23 mouse cellular contexts compared by ENCODE assay signal in the genomic region with DNA sequence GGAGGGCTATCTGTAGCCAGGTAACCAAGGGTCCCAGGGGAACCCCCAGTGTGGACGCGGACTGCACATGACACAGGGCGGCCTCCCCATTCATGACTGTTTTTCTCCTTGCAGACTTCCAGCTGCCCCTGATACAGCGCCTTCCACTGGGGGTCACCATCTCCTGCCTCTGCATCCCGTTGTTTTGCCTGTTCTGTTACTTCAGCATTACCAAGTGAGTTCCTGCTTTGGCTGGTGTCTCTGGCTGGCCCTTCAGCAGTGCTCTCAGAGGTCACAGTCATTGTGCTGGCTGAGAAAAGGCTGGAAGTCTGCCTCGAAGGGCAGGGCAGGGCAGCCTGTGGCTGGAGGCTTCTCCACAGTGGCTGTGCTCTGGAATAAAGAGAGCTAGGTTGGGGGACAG. TPM values are rescaled to one million over a fixed set of nuclear protein-coding genes. Genes with fewer than 3 reads are reported as not detected.
A peak's percentile ranks its signal among the peaks of the same experiment; 100 is the strongest.
DNase-seq lines count a peak whose midpoint lies in the region; ATAC-seq and TF ChIP-seq lines count a peak whose summit lies in the region.
"Had no signal": no experiment of that assay in that cellular context is flagged by ENCODE, and none has a peak within 500 bp of the region (broad histone marks: within the 10 kb centered on the region; RNA-seq: fewer than 3 reads in every experiment).

No protein-coding gene starts in this region.

- TF ChIP-seq CTCF in liver, adult 2 months (IDR thresholded peaks at IDR 0.05; ENCODE audit: low read depth, low read length) = 0 out of 2 replicates have a peak, but pooled peaks have one; percentile 11

- no peaks in the 10 kb centered on the region for H3K79me2 ChIP-seq in liver, adult 2 months (ENCODE audit: control insufficient read depth, insufficient read depth, low read length)

- H3K27ac ChIP-seq in heart, embryonic 12.5 days (ENCODE audit: poor library complexity, severe bottlenecking) = no peak overlapping the region
- H3K27ac ChIP-seq in liver, adult 2 months (replicated peaks; ENCODE audit: insufficient read depth, low read depth, low read length) = peak overlapping the region; percentile 8
- H3K27ac ChIP-seq in liver, embryonic 11.5 days (ENCODE audit: low read depth, low read length) = no peak overlapping the region
- H3K27ac ChIP-seq in midbrain, embryonic 14.5 days (replicated peaks; ENCODE audit: low read depth, low read length) = peak overlapping the region; percentile 58
- no peak overlapping the region for H3K27ac ChIP-seq in midbrain, embryonic 11.5 days (ENCODE audit: low read depth, low read length)
- H3K27ac ChIP-seq in stomach, embryonic 16.5 days (ENCODE audit: low read length) = no peak overlapping the region
- H3K27ac ChIP-seq: embryonic facial prominence, embryonic 15.5 days; hindbrain, postnatal 0 days; left cerebral cortex, adult 2 months had no signal

- no peak for TF ChIP-seq POLR2A in liver, adult 2 months (IDR thresholded peaks at IDR 0.05; ENCODE audit: extremely low read depth, insufficient read depth, low read length)

- H3K9me3 ChIP-seq in heart, embryonic 12.5 days (replicated peaks) = no peaks in the 10 kb centered on the region
- H3K9me3 ChIP-seq in liver, embryonic 11.5 days (ENCODE audit: control insufficient read depth, low read length) = no peaks in the 10 kb centered on the region
- H3K9me3 ChIP-seq in midbrain, embryonic 14.5 days (ENCODE audit: control insufficient read depth, low read length) = no peaks in the 10 kb centered on the region
- H3K9me3 ChIP-seq in midbrain, embryonic 11.5 days (ENCODE audit: control insufficient read depth, low read length) = no peaks in the 10 kb centered on the region
- H3K9me3 ChIP-seq in stomach, embryonic 16.5 days (replicated peaks; ENCODE audit: control insufficient read depth, low read length) = no peaks in the 10 kb centered on the region
- H3K9me3 ChIP-seq: embryonic facial prominence, embryonic 15.5 days; G1E had no signal

- no peak overlapping the region for H3K4me3 ChIP-seq in heart, embryonic 12.5 days
- no peak overlapping the region for H3K4me3 ChIP-seq in liver, adult 2 months (ENCODE audit: insufficient read depth, low read depth, low read length)
- H3K4me3 ChIP-seq in liver, embryonic 11.5 days (ENCODE audit: low read depth, low read length) = no peak overlapping the region
- H3K4me3 ChIP-seq in midbrain, embryonic 14.5 days (replicated peaks; ENCODE audit: low read depth, low read length) = no peak overlapping the region
- no peak overlapping the region for H3K4me3 ChIP-seq in midbrain, embryonic 11.5 days (ENCODE audit: low read depth, low read length)
- H3K4me3 ChIP-seq in stomach, embryonic 16.5 days (replicated peaks; ENCODE audit: low read length) = no peak overlapping the region
- H3K4me3 ChIP-seq: embryonic facial prominence, embryonic 15.5 days; left cerebral cortex, adult 2 months had no signal

- peaks cover 13% of the 10 kb centered on the region for H3K4me1 ChIP-seq in heart, embryonic 12.5 days (replicated peaks)
- H3K4me1 ChIP-seq in liver, adult 2 months (ENCODE audit: control insufficient read depth, insufficient read depth, low read length) = peaks cover 13% of the 10 kb centered on the region
- peaks cover under 1% of the 10 kb centered on the region; the same call in 1 of the 2 replicates for H3K4me1 ChIP-seq in liver, embryonic 11.5 days (replicated peaks; ENCODE audit: control insufficient read depth, insufficient read depth, low read length)
- H3K4me1 ChIP-seq in midbrain, embryonic 14.5 days (ENCODE audit: control insufficient read depth, insufficient read depth, low read length) = peaks cover 6% of the 10 kb centered on the region; the same call in 1 of the 2 replicates
- H3K4me1 ChIP-seq in midbrain, embryonic 11.5 days (ENCODE audit: control insufficient read depth, insufficient read depth, low read length) = no peaks in the 10 kb centered on the region; the same call in 1 of the 2 replicates
- H3K4me1 ChIP-seq in stomach, embryonic 16.5 days (ENCODE audit: control insufficient read depth, insufficient read depth, low read length) = peaks cover 26% of the 10 kb centered on the region

- H3K36me3 ChIP-seq in heart, embryonic 12.5 days = no peaks in the 10 kb centered on the region
- H3K36me3 ChIP-seq in liver, adult 2 months (ENCODE audit: control insufficient read depth, insufficient read depth, low read length) = peaks cover 28% of the 10 kb centered on the region
- no peaks in the 10 kb centered on the region; the same call in 1 of the 2 replicates for H3K36me3 ChIP-seq in liver, embryonic 11.5 days (ENCODE audit: control insufficient read depth, insufficient read depth, low read length)
- no peaks in the 10 kb centered on the region for H3K36me3 ChIP-seq in midbrain, embryonic 14.5 days (ENCODE audit: control insufficient read depth, insufficient read depth, low read length)
- H3K36me3 ChIP-seq in midbrain, embryonic 11.5 days (ENCODE audit: control insufficient read depth, insufficient read depth, low read length) = no peaks in the 10 kb centered on the region
- peaks cover 9% of the 10 kb centered on the region; the same call in 1 of the 2 replicates for H3K36me3 ChIP-seq in stomach, embryonic 16.5 days (ENCODE audit: control insufficient read depth, insufficient read depth, low read length)
- H3K36me3 ChIP-seq: embryonic facial prominence, embryonic 15.5 days had no signal

- H3K9ac ChIP-seq in heart, embryonic 12.5 days = no peak overlapping the region
- H3K9ac ChIP-seq in liver, adult 2 months (ENCODE audit: low read depth, low read length) = no peak overlapping the region
- H3K9ac ChIP-seq in liver, embryonic 11.5 days (ENCODE audit: low read depth, low read length) = no peak overlapping the region
- no peak overlapping the region for H3K9ac ChIP-seq in midbrain, embryonic 14.5 days (replicated peaks; ENCODE audit: low read length)
- no peak overlapping the region for H3K9ac ChIP-seq in midbrain, embryonic 11.5 days (ENCODE audit: low read length)
- H3K9ac ChIP-seq in stomach, embryonic 16.5 days (ENCODE audit: low read length) = 0 out of 2 replicates have a peak overlapping the region, but pooled peaks have one; percentile 0
- H3K9ac ChIP-seq: embryonic facial prominence, embryonic 15.5 days had no signal

- no peak for ATAC-seq in heart, embryonic 12.5 days (ENCODE audit: insufficient number of reproducible peaks, low FRiP score)
- ATAC-seq in liver, embryonic 11.5 days (replicated peaks; ENCODE audit: low FRiP score) = no peak
- ATAC-seq in midbrain, embryonic 14.5 days (ENCODE audit: low FRiP score, low TSS enrichment) = no peak
- no peak for ATAC-seq in midbrain, embryonic 11.5 days (ENCODE audit: low FRiP score)
- no peak for ATAC-seq in stomach, embryonic 16.5 days (ENCODE audit: insufficient read depth, low FRiP score)
- ATAC-seq: forebrain, embryonic 14.5 days; hindbrain, postnatal 0 days; intestine, embryonic 16.5 days; Patski had no signal

- WGBS in heart, embryonic 12.5 days = 77% methylated on average over 6 of the region's 6 CpGs
- WGBS in liver, adult 2 months = 69% methylated on average over 6 of the region's 6 CpGs
- WGBS in liver, embryonic 11.5 days = 80% methylated on average over 6 of the region's 6 CpGs
- 81% methylated on average over 6 of the region's 6 CpGs for WGBS in midbrain, embryonic 14.5 days
- WGBS in midbrain, embryonic 11.5 days = 78% methylated on average over 6 of the region's 6 CpGs
- WGBS in stomach, embryonic 16.5 days = 70% methylated on average over 6 of the region's 6 CpGs

- DNase-seq in heart, adult 11 months = peak; percentile 94
- DNase-seq in liver, adult 2 months (ENCODE audit: extremely low read depth, low read depth, low spot score) = no peak
- DNase-seq in liver, embryonic 11.5 days (ENCODE audit: low spot score) = no peak
- no peak for DNase-seq in midbrain, embryonic 14.5 days
- no peak for DNase-seq in midbrain, embryonic 11.5 days (ENCODE audit: low spot score, missing footprints)
- DNase-seq in layer of hippocampus, postnatal 10 days (ENCODE audit: low spot score in 2 of 2) = no peak
- DNase-seq: adrenal gland, adult 8-10 months; B cell, adult 2 months; cerebellum, adult 11 months; cerebellum, adult 9-11 months; gastrocnemius, postnatal 10 days; layer of hippocampus, adult 9-11 months; right cerebral cortex, postnatal 14 days had no signal

- H3K4me2 ChIP-seq in heart, embryonic 12.5 days = no peak overlapping the region
- H3K4me2 ChIP-seq in liver, embryonic 11.5 days = no peak overlapping the region
- no peak overlapping the region for H3K4me2 ChIP-seq in midbrain, embryonic 14.5 days (ENCODE audit: low read length)
- H3K4me2 ChIP-seq in midbrain, embryonic 11.5 days = no peak overlapping the region
- no peak overlapping the region for H3K4me2 ChIP-seq in stomach, embryonic 16.5 days (ENCODE audit: low read depth, low read length)
- H3K4me2 ChIP-seq: embryonic facial prominence, embryonic 15.5 days had no signal

- H3K27me3 ChIP-seq in heart, embryonic 12.5 days (replicated peaks) = no peaks in the 10 kb centered on the region
- no peaks in the 10 kb centered on the region for H3K27me3 ChIP-seq in liver, adult 2 months (ENCODE audit: control insufficient read depth, insufficient read depth, low read length)
- no peaks in the 10 kb centered on the region for H3K27me3 ChIP-seq in liver, embryonic 11.5 days (replicated peaks; ENCODE audit: control insufficient read depth, insufficient read depth, low read length)
- no peaks in the 10 kb centered on the region for H3K27me3 ChIP-seq in midbrain, embryonic 14.5 days (ENCODE audit: control insufficient read depth, insufficient read depth, low read length)
- no peaks in the 10 kb centered on the region for H3K27me3 ChIP-seq in midbrain, embryonic 11.5 days (ENCODE audit: control insufficient read depth, insufficient read depth, low read length)
- no peaks in the 10 kb centered on the region for H3K27me3 ChIP-seq in stomach, embryonic 16.5 days (ENCODE audit: control insufficient read depth, insufficient read depth, low read length)
- H3K27me3 ChIP-seq: CH12.LX; embryonic facial prominence, embryonic 15.5 days; Patski had no signal

RNA-seq across cellular contexts. Expression of gene Il4ra, which starts 20.8 kb away (rescaled TPM):
- polyA plus RNA-seq in heart, embryonic 12.5 days (2016; fragmentation: Nextera tagmentation; extraction: Ambion mirVana) = 3.5 and 3.8 TPM in 2 replicates
- total RNA-seq in liver, adult 2 months (2014; rRNA removed) = 11.3 and 16.6 TPM in 2 replicates
- 18.7 and 24.0 TPM in 2 replicates for polyA plus RNA-seq in liver, adult 2 months (2012; rRNA removed)
- polyA plus RNA-seq in liver, embryonic 11.5 days (2014; fragmentation: Nextera tagmentation; extraction: Ambion mirVana) = 4.4 and 5.3 TPM in 2 replicates
- polyA plus RNA-seq in midbrain, embryonic 14.5 days (2014; fragmentation: Nextera tagmentation; extraction: Ambion mirVana) = 2.4 and 4.7 TPM in 2 replicates
- polyA plus RNA-seq in midbrain, embryonic 11.5 days (2014; fragmentation: Nextera tagmentation; extraction: Ambion mirVana) = 2.6 and 3.5 TPM in 2 replicates
- polyA plus RNA-seq in stomach, embryonic 16.5 days (2015; fragmentation: Nextera tagmentation; extraction: Ambion mirVana) = 12.3 and 13.8 TPM in 2 replicates
- total RNA-seq in layer of hippocampus, postnatal 10 days (2021) = 1 to 10 TPM; 4.0 to 8.3 TPM

RNA-seq across cellular contexts. Expression of gene Il21r, which starts 30.5 kb away (rescaled TPM):
- 0.18 and 0.23 TPM in 2 replicates for polyA plus RNA-seq in heart, embryonic 12.5 days (2016; fragmentation: Nextera tagmentation; extraction: Ambion mirVana)
- 0.09 and 0.67 TPM in 2 replicates for total RNA-seq in liver, adult 2 months (2014; rRNA removed)
- polyA plus RNA-seq in liver, adult 2 months (2012; rRNA removed) = 0.62 and 1.2 TPM in 2 replicates
- 0.81 and 1.1 TPM in 2 replicates for polyA plus RNA-seq in liver, embryonic 11.5 days (2014; fragmentation: Nextera tagmentation; extraction: Ambion mirVana)
- 0.13 TPM in 1 of 2 replicates, not detected in the other for polyA plus RNA-seq in midbrain, embryonic 14.5 days (2014; fragmentation: Nextera tagmentation; extraction: Ambion mirVana)
- 0.36 and 0.43 TPM in 2 replicates for polyA plus RNA-seq in midbrain, embryonic 11.5 days (2014; fragmentation: Nextera tagmentation; extraction: Ambion mirVana)
- 0.45 and 0.70 TPM in 2 replicates for polyA plus RNA-seq in stomach, embryonic 16.5 days (2015; fragmentation: Nextera tagmentation; extraction: Ambion mirVana)
- total RNA-seq in layer of hippocampus, postnatal 10 days (2021) = 1 to 10 TPM in 1 of 2 experiments, under 1 TPM in 1; 0.60 to 1.1 TPM
- polyA plus RNA-seq: Patski had no signal

Comparison
In these comparisons a context has a peak if more than half of its experiments do, and no peak if none do; other contexts are left out.
1. H3K27ac ChIP-seq: peak in liver, adult 2 months (single experiment) and midbrain, embryonic 14.5 days (single experiment); none in heart, embryonic 12.5 days (single experiment), liver, embryonic 11.5 days (single experiment), midbrain, embryonic 11.5 days (single experiment) and stomach, embryonic 16.5 days (single experiment).